Mouse (Mus musculus): ENCODE data around the gene Arhgap28. TPM values are rescaled to one million over a fixed set of nuclear protein-coding genes. Genes with fewer than 3 reads are reported as not detected.
A peak's percentile ranks its signal among the peaks of the same experiment; 100 is the strongest.

Arhgap28 gene
- total and polyA plus RNA-seq, 2 experiments from 2014 or later: 3.6 to 8.6 TPM

DNA sequence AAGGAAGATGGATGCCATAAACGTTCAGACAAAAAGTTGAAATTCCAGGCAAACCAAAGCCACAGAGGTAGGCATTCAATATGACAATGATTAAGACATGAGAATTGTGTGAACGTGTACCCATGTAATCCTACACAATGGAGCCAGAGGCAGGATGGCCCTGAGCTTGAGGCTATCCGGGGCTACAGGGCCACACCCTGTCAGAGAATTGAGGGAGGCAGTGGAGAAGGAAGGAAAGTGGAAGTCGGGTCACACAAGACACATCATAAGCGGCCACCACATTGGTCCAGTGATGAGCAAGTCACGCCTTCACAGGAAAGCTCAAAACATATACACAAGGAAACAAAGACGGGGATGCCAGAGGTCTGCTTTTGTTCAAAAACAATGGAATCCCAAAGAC, 84.0 kb downstream of the Arhgap28 start:
- Histone ChIP-seq H3K9ac (no peak overlapping the region), H3K27me3 (ENCODE audit: insufficient read depth, low read length) (no peaks in the 10 kb centered on the region), H3K36me3 (ENCODE audit: insufficient read depth) (no peaks in the 10 kb centered on the region), H3K4me3 (ENCODE audit: low read depth, low read length) (no peak overlapping the region), H3K4me1 (ENCODE audit: insufficient read depth) (no peaks in the 10 kb centered on the region), H3K4me2 (ENCODE audit: low read depth) (no peak overlapping the region), H3K9me3 (ENCODE audit: low read length) (no peaks in the 10 kb centered on the region), H3K27ac (ENCODE audit: low read depth, low read length) (no peak overlapping the region)
- no peak for TF ChIP-seq CTCF (IDR thresholded peaks at IDR 0.05; ENCODE audit: low read depth)
- DNase-seq (no peak), ATAC-seq (no peak)
- WGBS: 92% methylated on average over 7 of the region's 7 CpGs

DNA sequence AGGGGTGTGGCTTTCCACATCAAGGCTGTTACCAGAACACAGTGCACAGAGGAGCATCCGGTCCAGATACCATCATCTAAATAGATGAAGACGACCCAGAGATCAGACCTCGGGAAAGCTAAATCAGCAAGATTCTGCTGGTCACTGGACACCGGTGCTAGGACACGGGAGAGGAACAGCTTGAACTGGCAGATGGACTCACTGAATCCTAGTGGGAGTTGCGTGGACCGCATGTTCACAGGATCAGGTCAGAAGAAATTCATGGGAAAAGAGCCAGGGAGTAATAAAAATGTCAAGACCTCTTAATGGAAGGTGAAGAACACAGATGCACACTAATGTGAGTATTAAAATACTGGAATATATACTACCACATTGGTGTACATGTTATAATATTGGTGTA, 85.7 kb downstream of the Arhgap28 start:
- H3K36me3 ChIP-seq (ENCODE audit: insufficient read depth): no peaks in the 10 kb centered on the region
- no peak overlapping the region for H3K9ac ChIP-seq
- H3K27me3 ChIP-seq (ENCODE audit: insufficient read depth, low read length): no peaks in the 10 kb centered on the region
- 95% methylated on average over 7 of the region's 7 CpGs for WGBS
- H3K9me3 ChIP-seq (ENCODE audit: low read length): no peaks in the 10 kb centered on the region
- no peak for TF ChIP-seq CTCF (IDR thresholded peaks at IDR 0.05; ENCODE audit: low read depth)
- no peak overlapping the region for H3K4me2 ChIP-seq (ENCODE audit: low read depth)
- no peak overlapping the region for H3K4me3 ChIP-seq (ENCODE audit: low read depth, low read length)
- ATAC-seq (no peak), DNase-seq (no peak)
- H3K4me1 ChIP-seq (ENCODE audit: insufficient read depth): no peaks in the 10 kb centered on the region
- H3K27ac ChIP-seq (ENCODE audit: low read depth, low read length): no peak overlapping the region

DNA sequence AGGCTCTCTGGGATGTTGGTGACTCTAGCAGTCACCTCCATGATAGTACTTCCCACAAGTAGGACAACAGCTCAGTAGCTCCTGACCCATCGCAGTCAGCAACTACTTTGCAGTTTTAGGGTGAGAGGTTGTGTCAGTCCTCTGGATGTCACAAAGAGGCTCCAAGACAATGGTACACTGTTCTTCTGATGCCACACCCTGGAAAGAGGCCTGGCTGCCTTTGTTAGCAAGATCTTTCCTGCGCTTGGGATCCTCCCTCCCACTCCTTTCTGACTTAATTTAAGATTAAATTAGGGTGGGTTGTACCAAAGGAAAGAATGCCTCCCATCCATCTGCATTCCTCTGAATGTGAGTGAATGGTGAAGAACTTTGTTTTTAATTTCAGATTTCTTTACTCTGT, 87.0 kb downstream of the Arhgap28 start:
- Histone ChIP-seq H3K9ac (no peak overlapping the region), H3K9me3 (ENCODE audit: low read length) (no peaks in the 10 kb centered on the region), H3K27me3 (ENCODE audit: insufficient read depth, low read length) (no peaks in the 10 kb centered on the region), H3K27ac (ENCODE audit: low read depth, low read length) (no peak overlapping the region), H3K4me2 (ENCODE audit: low read depth) (no peak overlapping the region), H3K4me3 (ENCODE audit: low read depth, low read length) (no peak overlapping the region), H3K4me1 (ENCODE audit: insufficient read depth) (no peaks in the 10 kb centered on the region), H3K36me3 (ENCODE audit: insufficient read depth) (no peaks in the 10 kb centered on the region)
- 72% methylated on average over 2 of the region's 2 CpGs for WGBS
- no peak for TF ChIP-seq CTCF (IDR thresholded peaks at IDR 0.05; ENCODE audit: low read depth)
- DNase-seq (no peak), ATAC-seq (no peak)

DNA sequence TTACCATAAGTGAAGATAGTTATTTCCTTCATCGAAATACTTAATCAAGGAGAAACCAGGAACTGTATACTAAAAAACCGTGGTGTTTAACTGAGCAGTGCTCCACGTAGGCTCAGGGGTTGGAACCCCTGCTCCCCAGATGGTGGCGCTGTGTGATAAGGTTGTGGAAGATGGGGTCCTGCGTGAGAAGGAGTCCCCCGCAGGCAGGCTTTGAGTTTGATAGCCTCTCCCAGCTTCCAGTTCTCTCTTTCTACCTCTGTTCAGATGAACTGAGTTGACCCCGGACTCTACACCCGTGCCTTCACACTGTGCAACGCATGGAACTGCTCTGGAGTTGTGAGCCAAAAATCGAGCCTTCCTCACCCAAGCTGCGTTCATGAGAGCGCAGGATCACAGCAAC, 91.3 kb downstream of the Arhgap28 start:
- TF ChIP-seq CTCF (IDR thresholded peaks at IDR 0.05; ENCODE audit: low read depth): peak; percentile 76
- 59% methylated on average over 12 of the region's 12 CpGs for WGBS

DNA sequence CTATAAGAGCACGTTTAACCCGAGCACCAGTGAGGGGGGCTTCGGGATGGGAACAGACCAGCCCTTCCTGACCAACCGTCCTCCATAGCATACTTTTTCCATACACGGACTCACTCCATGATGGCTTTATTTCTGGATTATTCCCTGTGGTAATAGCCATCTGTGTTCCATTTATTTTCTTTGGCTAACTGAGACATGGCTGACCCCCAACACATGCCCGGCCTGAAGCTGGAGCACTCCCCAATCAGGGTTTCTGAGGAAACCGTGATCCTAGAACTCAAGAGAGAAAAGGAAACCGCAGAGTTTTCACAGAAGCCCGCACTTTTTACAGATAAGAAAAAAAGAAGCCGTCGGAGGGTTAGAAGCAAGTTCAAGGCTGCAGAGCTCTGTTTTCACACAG, 91.9 kb downstream of the Arhgap28 start:
- Histone ChIP-seq H3K27ac (ENCODE audit: low read depth, low read length) (no peak overlapping the region), H3K9ac (no peak overlapping the region)

More for the DNA sequence above, 91.3 kb downstream of the Arhgap28 start:
- Histone ChIP-seq H3K4me1 (ENCODE audit: insufficient read depth) (no peaks in the 10 kb centered on the region), H3K9ac (no peak overlapping the region), H3K27me3 (ENCODE audit: insufficient read depth, low read length) (no peaks in the 10 kb centered on the region), H3K4me2 (ENCODE audit: low read depth) (no peak overlapping the region), H3K36me3 (ENCODE audit: insufficient read depth) (no peaks in the 10 kb centered on the region), H3K9me3 (ENCODE audit: low read length) (no peaks in the 10 kb centered on the region), H3K4me3 (ENCODE audit: low read depth, low read length) (no peak overlapping the region), H3K27ac (ENCODE audit: low read depth, low read length) (no peak overlapping the region)
- ATAC-seq (peak; percentile 59; the same call in 1 of the 2 replicates), DNase-seq (peak; percentile 63)

DNA sequence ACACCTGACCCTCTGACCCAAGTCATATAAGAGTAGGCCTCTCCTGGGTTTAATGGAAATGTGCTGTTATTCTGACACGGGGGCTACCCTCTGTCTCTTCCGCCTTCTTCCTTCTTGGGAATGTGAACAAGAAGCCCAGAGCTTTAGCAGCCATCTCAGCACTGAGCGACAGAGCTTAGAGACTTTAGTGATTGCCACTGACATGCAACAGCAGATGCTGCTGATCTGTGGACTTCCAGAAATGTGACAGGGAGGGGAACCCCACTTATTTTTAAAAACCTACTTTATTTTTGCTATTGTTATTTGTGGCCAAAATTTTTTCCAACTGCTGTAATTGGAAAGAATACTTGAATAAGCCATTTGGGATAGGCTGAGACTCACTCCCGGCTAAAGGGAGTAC, 95.4 kb downstream of the Arhgap28 start:
- no peak overlapping the region for H3K4me2 ChIP-seq (ENCODE audit: low read depth)
- no peak for ATAC-seq
- no peak overlapping the region for H3K4me3 ChIP-seq (ENCODE audit: low read depth, low read length)
- no peak for TF ChIP-seq CTCF (IDR thresholded peaks at IDR 0.05; ENCODE audit: low read depth)
- no peaks in the 10 kb centered on the region for H3K9me3 ChIP-seq (ENCODE audit: low read length)
- DNase-seq: no peak
- H3K9ac ChIP-seq: no peak overlapping the region
- H3K4me1 ChIP-seq (ENCODE audit: insufficient read depth): no peaks in the 10 kb centered on the region
- H3K27me3 ChIP-seq (ENCODE audit: insufficient read depth, low read length): no peaks in the 10 kb centered on the region
- WGBS: 83% methylated on average over 4 of the region's 4 CpGs
- no peak overlapping the region for H3K27ac ChIP-seq (ENCODE audit: low read depth, low read length)
- H3K36me3 ChIP-seq (ENCODE audit: insufficient read depth): no peaks in the 10 kb centered on the region

More for the DNA sequence above, 91.9 kb downstream of the Arhgap28 start:
- Histone ChIP-seq H3K4me2 (ENCODE audit: low read depth) (no peak overlapping the region), H3K36me3 (ENCODE audit: insufficient read depth) (no peaks in the 10 kb centered on the region), H3K4me1 (ENCODE audit: insufficient read depth) (no peaks in the 10 kb centered on the region), H3K9me3 (ENCODE audit: low read length) (no peaks in the 10 kb centered on the region), H3K4me3 (ENCODE audit: low read depth, low read length) (no peak overlapping the region), H3K27me3 (ENCODE audit: insufficient read depth, low read length) (no peaks in the 10 kb centered on the region)
- 92% methylated on average over 11 of the region's 11 CpGs for WGBS
- no peak for TF ChIP-seq CTCF (IDR thresholded peaks at IDR 0.05; ENCODE audit: low read depth)
- no peak for ATAC-seq
- no peak for DNase-seq

DNA sequence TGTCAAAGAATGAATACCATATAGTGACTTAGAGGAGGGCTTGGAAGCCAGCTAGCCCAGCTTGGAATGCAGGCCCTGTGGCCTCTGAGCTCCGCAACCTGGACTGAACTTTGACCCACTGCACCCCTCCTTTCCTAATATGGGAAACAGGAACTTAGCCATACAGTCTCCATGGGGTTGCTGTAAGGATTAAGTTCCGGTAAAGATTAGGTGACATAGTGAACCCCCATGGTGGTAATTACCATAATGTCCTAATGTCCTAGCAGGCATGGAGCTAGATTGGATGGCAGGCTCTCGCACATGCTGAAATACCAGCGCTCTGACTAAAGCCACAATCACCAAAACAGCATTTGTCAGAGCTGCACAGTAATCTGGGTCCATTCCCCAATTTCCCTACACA, 95.8 kb downstream of the Arhgap28 start:
- no peak for TF ChIP-seq CTCF (IDR thresholded peaks at IDR 0.05; ENCODE audit: low read depth)
- DNase-seq (no peak), ATAC-seq (no peak)
- no peaks in the 10 kb centered on the region for H3K36me3 ChIP-seq (ENCODE audit: insufficient read depth)
- H3K9ac ChIP-seq: no peak overlapping the region
- H3K4me1 ChIP-seq (ENCODE audit: insufficient read depth): no peaks in the 10 kb centered on the region
- no peaks in the 10 kb centered on the region for H3K9me3 ChIP-seq (ENCODE audit: low read length)
- WGBS: 86% methylated on average over 4 of the region's 4 CpGs
- no peak overlapping the region for H3K27ac ChIP-seq (ENCODE audit: low read depth, low read length)
- H3K4me3 ChIP-seq (ENCODE audit: low read depth, low read length): no peak overlapping the region
- H3K4me2 ChIP-seq (ENCODE audit: low read depth): no peak overlapping the region
- no peaks in the 10 kb centered on the region for H3K27me3 ChIP-seq (ENCODE audit: insufficient read depth, low read length)

Measured in forebrain, postnatal 0 days (tissue).